Mouse (Mus musculus) hindbrain, embryonic 11.5 days (tissue): ENCODE results near the gene Serping1. TPM values are rescaled to one million over a fixed set of nuclear protein-coding genes. Genes with fewer than 3 reads are reported as not detected.

Experiments
- ATAC-seq: fragments of 200-750 bp; cut with Nextera tagmentation; 2 replicates; pipeline ENCODE4 v1.8.0; 2017; ENCODE audit warnings: mild to moderate bottlenecking, moderate TSS enrichment, moderate library complexity; ENCODE audit not compliant: low FRiP score
- DNase-seq: peaks from one replicate; pipeline ENCODE4 v3.0.0-alpha.2; 2015; ENCODE audit warnings: low spot score
- H3K27ac ChIP-seq: fragments of 300-500 bp; sonication (generic); 2 replicates; pipeline ENCODE4 v1.5.1; 2014; ENCODE audit warnings: mild to moderate bottlenecking, low read depth, low read length
- H3K27me3 ChIP-seq: fragments of 300-500 bp; sonication (generic); 2 replicates; pipeline ENCODE4 v1.6.1; 2014; ENCODE audit warnings: mild to moderate bottlenecking, low read length, moderate library complexity, mixed read lengths; ENCODE audit not compliant: control insufficient read depth, insufficient read depth
- H3K36me3 ChIP-seq: fragments of 300-500 bp; sonication (generic); 2 replicates; pipeline ENCODE4 v1.6.1; 2014; ENCODE audit warnings: mild to moderate bottlenecking, low read length, moderate library complexity, mixed read lengths; ENCODE audit not compliant: control insufficient read depth, insufficient read depth
- H3K4me1 ChIP-seq: fragments of 300-500 bp; sonication (generic); replicated peaks from 2 replicates; pipeline ENCODE4 v1.6.1; 2014; ENCODE audit warnings: low read length, mixed read lengths; ENCODE audit not compliant: control insufficient read depth, insufficient read depth
- H3K4me2 ChIP-seq: fragments of 300-500 bp; sonication (generic); replicated peaks from 2 replicates; pipeline ENCODE4 v1.6.1; 2014; ENCODE audit warnings: mild to moderate bottlenecking, low read depth, low read length
- H3K4me3 ChIP-seq: fragments of 300-500 bp; sonication (generic); 2 replicates; pipeline ENCODE4 v1.5.1; 2014; ENCODE audit warnings: low read depth, low read length
- H3K9ac ChIP-seq: fragments of 300-500 bp; sonication (generic); 2 replicates; pipeline ENCODE4 v1.6.1; 2014; ENCODE audit warnings: low read depth, low read length
- H3K9me3 ChIP-seq: fragments of 300-500 bp; sonication (generic); 2 replicates; pipeline ENCODE4 v1.6.1; 2016; ENCODE audit warnings: low read length; ENCODE audit not compliant: control insufficient read depth
- WGBS: fragments of 180-500 bp; shearing (Covaris S2); extraction: QIAGEN DNeasy Blood & Tissue Kit; methylation state at CpG from one replicate; pipeline ENCODE4 v1.1.7; 2014; 5-methylcytosine and 5-hydroxymethylcytosine counted together
- polyA plus RNA-seq: library from polyadenylated mRNA; unstranded; fragments of >200 nt; fragmentation: Nextera tagmentation; extraction: Ambion mirVana; gene quantifications from 2 replicates; pipeline ENCODE4 v1.2.1, GENCODE M21; 2014

The Serping1 gene
- polyA plus RNA-seq, 1 experiment from 2014 or later = 46.1 TPM

- Histone ChIP-seq H3K27me3 (no peaks in the 10 kb centered on the region), H3K27ac (peak overlapping the region; percentile 80), H3K4me1 (peaks cover 30% of the 10 kb centered on the region), H3K4me2 (peak overlapping the region; percentile 31), H3K9me3 (no peaks in the 10 kb centered on the region), H3K9ac (peak overlapping the region; percentile 34; the same call in 1 of the 2 replicates), H3K4me3 (no peak overlapping the region), H3K36me3 (no peaks in the 10 kb centered on the region)
- DNase-seq (peak; percentile 64), ATAC-seq (no peak)
- WGBS = 2% methylated on average over 12 of the region's 12 CpGs
Measured at GRCm38 (mm10) chr2:84738271-84738911, 36.9 kb downstream of the Serping1 start.

GRCm38 (mm10) chr2:84737451-84737925, 37.8 kb downstream of the Serping1 start:
- H3K36me3 ChIP-seq = no peaks in the 10 kb centered on the region
- no peaks in the 10 kb centered on the region for H3K27me3 ChIP-seq
- 0 out of 2 replicates have a peak overlapping the region, but pooled peaks have one; percentile 10 for H3K4me3 ChIP-seq
- peak; percentile 75 for DNase-seq
- ATAC-seq = peak; percentile 27
- H3K9me3 ChIP-seq = no peaks in the 10 kb centered on the region
- H3K4me1 ChIP-seq = peaks cover 31% of the 10 kb centered on the region
- peak overlapping the region; percentile 34 for H3K9ac ChIP-seq
- peak overlapping the region; percentile 80 for H3K27ac ChIP-seq
- H3K4me2 ChIP-seq = peak overlapping the region; percentile 53
- WGBS = 4% methylated on average over 8 of the region's 8 CpGs

GRCm38 (mm10) chr2:84736312-84737161, 38.7 kb downstream of the Serping1 start:
- H3K27ac ChIP-seq = no peak overlapping the region; the same call in 1 of the 2 replicates
- ATAC-seq = no peak
- peak; percentile 46 for DNase-seq
- no peaks in the 10 kb centered on the region for H3K9me3 ChIP-seq
- H3K4me3 ChIP-seq = peak overlapping the region; percentile 50
- WGBS = 6% methylated on average over 26 of the region's 27 CpGs
- H3K9ac ChIP-seq = peak overlapping the region; percentile 57
- peaks cover 31% of the 10 kb centered on the region for H3K4me1 ChIP-seq
- peak overlapping the region; percentile 53 for H3K4me2 ChIP-seq
- H3K27me3 ChIP-seq = no peaks in the 10 kb centered on the region
- H3K36me3 ChIP-seq = no peaks in the 10 kb centered on the region

GRCm38 (mm10) chr2:84735346-84735920, 39.8 kb downstream of the Serping1 start:
- peak overlapping the region; percentile 72 for H3K4me2 ChIP-seq
- H3K4me3 ChIP-seq = peak overlapping the region; percentile 50
- DNase-seq = peak; percentile 49
- peak overlapping the region; percentile 86 for H3K9ac ChIP-seq
- H3K9me3 ChIP-seq = no peaks in the 10 kb centered on the region
- H3K4me1 ChIP-seq = peaks cover 22% of the 10 kb centered on the region
- no peak for ATAC-seq
- H3K27ac ChIP-seq = peak overlapping the region; percentile 74
- no peaks in the 10 kb centered on the region for H3K27me3 ChIP-seq
- no peaks in the 10 kb centered on the region for H3K36me3 ChIP-seq
- 14% methylated on average over 7 of the region's 7 CpGs for WGBS

- no peaks in the 10 kb centered on the region for H3K9me3 ChIP-seq
- ATAC-seq = no peak
- peak overlapping the region; percentile 86 for H3K9ac ChIP-seq
- H3K4me1 ChIP-seq = peaks cover 21% of the 10 kb centered on the region
- DNase-seq = no peak
- H3K4me2 ChIP-seq = peak overlapping the region; percentile 72
- peak overlapping the region; percentile 74 for H3K27ac ChIP-seq
- WGBS = 6% methylated on average over 2 of the region's 2 CpGs
- H3K36me3 ChIP-seq = no peaks in the 10 kb centered on the region
- H3K27me3 ChIP-seq = no peaks in the 10 kb centered on the region
- H3K4me3 ChIP-seq = peak overlapping the region; percentile 50
Measured at GRCm38 (mm10) chr2:84734919-84735318, 40.3 kb downstream of the Serping1 start.

- DNase-seq (peak; percentile 76), ATAC-seq (peak; percentile 51)
- Histone ChIP-seq H3K4me2 (peak overlapping the region; percentile 72), H3K9me3 (no peaks in the 10 kb centered on the region), H3K9ac (peak overlapping the region; percentile 86), H3K36me3 (no peaks in the 10 kb centered on the region), H3K4me1 (peaks cover 21% of the 10 kb centered on the region), H3K4me3 (peak overlapping the region; percentile 50), H3K27me3 (no peaks in the 10 kb centered on the region), H3K27ac (peak overlapping the region; percentile 74)
- WGBS = under 1% methylated on average over 11 of the region's 11 CpGs
Measured at GRCm38 (mm10) chr2:84734351-84734864, 40.8 kb downstream of the Serping1 start.

GRCm38 (mm10) chr2:84733579-84734300, 41.5 kb downstream of the Serping1 start, which contains the start of gene Ypel4:
Ypel4 (plus strand) TSS chr2:84734058.
- Histone ChIP-seq H3K36me3 (no peaks in the 10 kb centered on the region), H3K4me3 (peak within 1 kb of the TSS; percentile 50), H3K4me1 (peaks cover 21% of the 10 kb centered on the region), H3K27me3 (no peaks in the 10 kb centered on the region), H3K9me3 (no peaks in the 10 kb centered on the region), H3K4me2 (peak within 1 kb of the TSS; percentile 72), H3K27ac (peak within 1 kb of the TSS; percentile 74), H3K9ac (peak within 1 kb of the TSS; percentile 86)
- WGBS = 5% methylated on average over 8 of the region's 8 CpGs
- ATAC-seq (peak; percentile 63), DNase-seq (peak; percentile 69)

GRCm38 (mm10) chr2:84732394-84732793, 42.9 kb downstream of the Serping1 start:
- H3K27ac ChIP-seq = no peak overlapping the region
- no peaks in the 10 kb centered on the region for H3K27me3 ChIP-seq
- DNase-seq (no peak), ATAC-seq (no peak)
- no peak overlapping the region for H3K4me3 ChIP-seq
- no peaks in the 10 kb centered on the region for H3K9me3 ChIP-seq
- peaks cover 9% of the 10 kb centered on the region; the same call in 1 of the 2 replicates for H3K4me1 ChIP-seq
- no peak overlapping the region for H3K4me2 ChIP-seq
- H3K36me3 ChIP-seq = no peaks in the 10 kb centered on the region
- 50% methylated on average over 1 of the region's 1 CpGs for WGBS
- H3K9ac ChIP-seq = no peak overlapping the region
